Mouse (Mus musculus): ENCODE measurements at regions not wholly inside any gene's neighbourhood (a gene's known extent, or its start where the extent isn't known, plus 50 kb on each side); places are given as distances from the start of the nearest gene placed in this dataset.

- Histone ChIP-seq H3K4me1 (replicated peaks; ENCODE audit: low read depth, low read length) (peaks cover 16% of the 10 kb centered on the region), H3K9me3 (ENCODE audit: low read length) (no peaks in the 10 kb centered on the region), H3K36me3 (ENCODE audit: insufficient read depth, low read length) (no peaks in the 10 kb centered on the region), H3K4me3 (replicated peaks; ENCODE audit: low read length) (no peak overlapping the region), H3K27me3 (ENCODE audit: insufficient read depth, low read length) (0 out of 2 replicates have a peak, but pooled peaks cover 2% of the 10 kb centered on the region)
- peak; percentile 67; the same call in 1 of the 2 replicates for TF ChIP-seq POU5F1 (IDR thresholded peaks at IDR 0.05; ENCODE audit: borderline replicate concordance, low read length)
- peak; percentile 65; the same call in 1 of the 2 replicates for TF ChIP-seq NANOG (IDR thresholded peaks at IDR 0.05; ENCODE audit: borderline replicate concordance, low read length)
- TF ChIP-seq CTCF (conservative IDR thresholded peaks at IDR 0.05; ENCODE audit: low read length), result no peak
Observed at GRCm38 (mm10) chr17:43197232-43197631, 72.9 kb upstream of the Adgrf1 start.

DNA sequence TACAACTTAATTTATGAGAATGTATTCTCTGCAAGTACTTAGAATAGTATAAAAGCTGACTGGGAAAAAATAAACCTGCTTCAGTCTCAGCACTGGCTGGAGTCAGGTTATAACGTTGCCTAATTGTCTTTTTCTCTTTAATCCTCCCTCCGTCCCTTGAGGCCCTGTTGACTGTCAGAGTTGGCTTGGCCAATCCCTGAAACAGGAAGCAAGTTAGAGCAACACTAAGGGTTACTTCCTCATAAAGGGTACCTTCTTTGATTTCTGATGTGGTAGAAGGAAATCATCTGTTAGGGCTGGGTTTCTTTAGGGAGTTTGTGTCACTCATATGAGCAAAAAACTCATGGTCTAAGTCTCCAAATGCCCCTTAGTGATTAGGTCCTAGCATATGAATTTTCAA lies 69.3 kb upstream of the Adgrf1 start:
- H3K36me3 ChIP-seq (ENCODE audit: insufficient read depth, low read length), result no peaks in the 10 kb centered on the region
- no peaks in the 10 kb centered on the region for H3K27me3 ChIP-seq (ENCODE audit: insufficient read depth, low read length)
- TF ChIP-seq NANOG (IDR thresholded peaks at IDR 0.05; ENCODE audit: borderline replicate concordance, low read length) (no peak), CTCF (conservative IDR thresholded peaks at IDR 0.05; ENCODE audit: low read length) (no peak), POU5F1 (IDR thresholded peaks at IDR 0.05; ENCODE audit: borderline replicate concordance, low read length) (no peak)
- peaks cover 16% of the 10 kb centered on the region for H3K4me1 ChIP-seq (replicated peaks; ENCODE audit: low read depth, low read length)
- no peak overlapping the region for H3K4me3 ChIP-seq (replicated peaks; ENCODE audit: low read length)
- no peaks in the 10 kb centered on the region for H3K9me3 ChIP-seq (ENCODE audit: low read length)

GRCm38 (mm10) chr17:43206701-43207470 lies 63.2 kb upstream of the Adgrf1 start:
- TF ChIP-seq NANOG (IDR thresholded peaks at IDR 0.05; ENCODE audit: borderline replicate concordance, low read length) (no peak), CTCF (conservative IDR thresholded peaks at IDR 0.05; ENCODE audit: low read length) (no peak), POU5F1 (IDR thresholded peaks at IDR 0.05; ENCODE audit: borderline replicate concordance, low read length) (no peak)

DNA sequence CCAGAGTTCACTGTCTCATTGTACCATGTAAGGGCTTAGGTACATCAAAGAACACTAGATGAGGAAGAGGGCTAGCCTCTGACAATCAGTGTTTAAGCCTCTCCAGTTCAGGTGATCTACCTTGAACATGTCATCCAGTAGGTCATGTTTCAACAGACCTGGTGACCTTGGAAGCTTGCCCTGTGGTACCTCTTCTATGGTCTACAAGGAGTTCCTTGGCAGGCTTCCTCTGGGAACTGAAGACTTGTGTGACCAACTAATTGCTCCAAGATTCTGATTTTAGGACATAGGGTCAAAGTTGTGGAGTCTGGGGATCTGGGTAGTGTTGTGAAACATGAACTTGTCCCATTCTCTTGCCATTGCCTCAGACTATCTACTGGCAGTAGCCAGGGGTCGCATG lies 60.4 kb upstream of the Adgrf1 start:
- TF ChIP-seq CTCF (conservative IDR thresholded peaks at IDR 0.05; ENCODE audit: low read length), result no peak
- TF ChIP-seq POU5F1 (IDR thresholded peaks at IDR 0.05; ENCODE audit: borderline replicate concordance, low read length), result no peak
- TF ChIP-seq NANOG (IDR thresholded peaks at IDR 0.05; ENCODE audit: borderline replicate concordance, low read length), result no peak
- no peaks in the 10 kb centered on the region for H3K27me3 ChIP-seq (ENCODE audit: insufficient read depth, low read length)
- H3K4me3 ChIP-seq (replicated peaks; ENCODE audit: low read length), result no peak overlapping the region
- peaks cover 14% of the 10 kb centered on the region; the same call in 1 of the 2 replicates for H3K9me3 ChIP-seq (ENCODE audit: low read length)
- H3K4me1 ChIP-seq (replicated peaks; ENCODE audit: low read depth, low read length), result no peaks in the 10 kb centered on the region
- no peaks in the 10 kb centered on the region for H3K36me3 ChIP-seq (ENCODE audit: insufficient read depth, low read length)

More at GRCm38 (mm10) chr17:43206701-43207470, 63.2 kb upstream of the Adgrf1 start:
- no peaks in the 10 kb centered on the region for H3K36me3 ChIP-seq (ENCODE audit: insufficient read depth, low read length)
- peaks cover 6% of the 10 kb centered on the region; the same call in 1 of the 2 replicates for H3K9me3 ChIP-seq (ENCODE audit: low read length)
- no peak overlapping the region for H3K4me3 ChIP-seq (replicated peaks; ENCODE audit: low read length)
- no peaks in the 10 kb centered on the region for H3K27me3 ChIP-seq (ENCODE audit: insufficient read depth, low read length)
- H3K4me1 ChIP-seq (replicated peaks; ENCODE audit: low read depth, low read length), result no peaks in the 10 kb centered on the region

DNA sequence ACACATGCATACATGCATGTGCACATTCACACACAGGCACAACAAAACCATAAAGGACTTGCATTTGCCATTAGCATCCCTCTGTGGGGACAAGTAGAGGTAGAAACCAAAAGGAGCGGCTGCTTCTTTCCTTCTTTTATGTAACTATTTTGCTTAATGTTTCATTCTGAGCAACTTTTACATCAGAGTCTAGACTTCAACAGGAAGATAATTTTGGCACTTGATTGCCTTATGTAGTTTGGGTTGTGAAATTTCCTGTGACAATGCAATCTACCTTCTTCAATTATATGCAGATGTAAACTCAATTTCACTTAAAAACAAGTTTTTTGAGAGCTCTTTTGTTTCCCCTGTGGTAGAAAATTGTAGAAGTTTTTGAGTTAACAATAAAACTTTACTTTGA lies 56.1 kb upstream of the Adgrf1 start:
- Histone ChIP-seq H3K4me3 (replicated peaks; ENCODE audit: low read length) (no peak overlapping the region), H3K36me3 (ENCODE audit: insufficient read depth, low read length) (no peaks in the 10 kb centered on the region), H3K27me3 (ENCODE audit: insufficient read depth, low read length) (no peaks in the 10 kb centered on the region), H3K4me1 (replicated peaks; ENCODE audit: low read depth, low read length) (no peaks in the 10 kb centered on the region), H3K9me3 (ENCODE audit: low read length) (peaks cover 14% of the 10 kb centered on the region; the same call in 1 of the 2 replicates)
- TF ChIP-seq POU5F1 (IDR thresholded peaks at IDR 0.05; ENCODE audit: borderline replicate concordance, low read length) (no peak), NANOG (IDR thresholded peaks at IDR 0.05; ENCODE audit: borderline replicate concordance, low read length) (no peak), CTCF (conservative IDR thresholded peaks at IDR 0.05; ENCODE audit: low read length) (no peak)

DNA sequence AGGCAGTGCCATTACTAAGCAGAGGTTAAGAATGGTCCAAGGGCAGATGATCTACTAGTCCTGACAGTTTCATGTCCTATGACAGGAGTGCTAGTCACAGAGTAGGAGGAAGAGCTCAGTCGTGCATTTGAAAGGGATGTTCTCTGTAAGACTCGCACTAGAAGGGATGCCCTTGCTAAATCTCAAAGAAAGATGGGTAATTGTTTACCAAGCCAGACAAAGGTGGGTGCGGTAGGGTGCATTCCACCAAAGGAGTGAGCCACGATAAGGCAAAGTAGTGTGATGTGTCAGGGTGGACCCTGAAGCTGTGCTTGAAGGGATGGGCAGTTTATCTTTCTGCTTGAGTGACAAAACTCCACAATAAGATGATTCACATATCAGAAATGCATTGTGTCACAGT lies 50.5 kb upstream of the Adgrf1 start:
- Histone ChIP-seq H3K9me3 (ENCODE audit: low read length) (no peaks in the 10 kb centered on the region; the same call in 1 of the 2 replicates), H3K4me3 (replicated peaks; ENCODE audit: low read length) (no peak overlapping the region), H3K36me3 (ENCODE audit: insufficient read depth, low read length) (no peaks in the 10 kb centered on the region), H3K27me3 (ENCODE audit: insufficient read depth, low read length) (no peaks in the 10 kb centered on the region), H3K4me1 (replicated peaks; ENCODE audit: low read depth, low read length) (peaks cover 8% of the 10 kb centered on the region)
- TF ChIP-seq POU5F1 (IDR thresholded peaks at IDR 0.05; ENCODE audit: borderline replicate concordance, low read length), result no peak
- TF ChIP-seq NANOG (IDR thresholded peaks at IDR 0.05; ENCODE audit: borderline replicate concordance, low read length), result no peak
- no peak for TF ChIP-seq CTCF (conservative IDR thresholded peaks at IDR 0.05; ENCODE audit: low read length)

Data from E14TG2a.4 (cell line).